Mouse (Mus musculus) cerebellum, adult 2 months (tissue): ENCODE measurements around the gene Dnajb9.

Experiments used
- CTCF ChIP-seq: fragments of 200-500 bp; IDR thresholded peaks from 2 replicates; pipeline ENCODE4 v1.5.1; 2011; ENCODE audit warnings: low read depth, mild to moderate bottlenecking, control low read depth, low read length, moderate library complexity, borderline replicate concordance; ENCODE audit not compliant: insufficient read depth
- POLR2A ChIP-seq: fragments of 200-500 bp; IDR thresholded peaks from 2 replicates; pipeline ENCODE4 v1.6.1; 2011; ENCODE audit warnings: low read length, control low read depth, borderline replicate concordance; ENCODE audit not compliant: insufficient read depth

- TF ChIP-seq CTCF (no peak), POLR2A (no peak)
These were observed 35.6 kb upstream of the Dnajb9 start for GRCm38 (mm10) chr12:44245739-44246138.
